Mouse (Mus musculus) embryonic facial prominence, embryonic 10.5 days (tissue): Measurements from ENCODE around the gene 1700013H16Rik. TPM values are rescaled to one million over a fixed set of nuclear protein-coding genes. Genes with fewer than 3 reads are reported as not detected.
"Not testable (repeated sequence)": the region's sequence is repeated elsewhere in the genome, so short reads cannot be mapped to it uniquely, and the experiment has no call there.

Experiments
- DNase-seq: peaks from one replicate; pipeline ENCODE4 v3.0.0-alpha.2; 2017; ENCODE audit warnings: low spot score
- H3K27ac ChIP-seq: fragments of 300-500 bp; sonication (generic); replicated peaks from 2 replicates; pipeline ENCODE4 v1.5.1; 2016; ENCODE audit warnings: mild to moderate bottlenecking
- H3K27me3 ChIP-seq: fragments of 300-500 bp; sonication (generic); replicated peaks from 2 replicates; pipeline ENCODE4 v1.6.1; 2016; ENCODE audit warnings: low read depth, mild to moderate bottlenecking; ENCODE audit not compliant: poor library complexity, severe bottlenecking
- H3K36me3 ChIP-seq: fragments of 300-500 bp; sonication (generic); replicated peaks from 2 replicates; pipeline ENCODE4 v1.6.1; 2016; ENCODE audit warnings: mild to moderate bottlenecking, moderate library complexity
- H3K4me1 ChIP-seq: fragments of 300-500 bp; sonication (generic); 2 replicates; pipeline ENCODE4 v1.6.1; 2016
- H3K4me3 ChIP-seq: fragments of 300-500 bp; sonication (generic); 2 replicates; pipeline ENCODE4 v1.5.1; 2016; ENCODE audit warnings: mild to moderate bottlenecking, moderate library complexity
- H3K9me3 ChIP-seq: fragments of 300-500 bp; sonication (generic); 2 replicates; pipeline ENCODE4 v1.6.1; 2016; ENCODE audit warnings: mild to moderate bottlenecking
- WGBS: fragments of 180-500 bp; shearing (Covaris S2); methylation state at CpG from one replicate; pipeline ENCODE4 v1.1.7; 2016; 5-methylcytosine and 5-hydroxymethylcytosine counted together
- polyA plus RNA-seq: library from polyadenylated mRNA; unstranded; fragments of >200 nt; fragmentation: Nextera tagmentation; extraction: Ambion mirVana; gene quantifications from 2 replicates; pipeline ENCODE4 v1.2.1, GENCODE M21; 2016

1700013H16Rik gene
- polyA plus RNA-seq, result not detected in 2 replicates

GRCm38 (mm10) chrX:53757736-53758135 lies at the start of gene 1700013H16Rik:
Gene 1700013H16Rik (minus strand): TSS chrX:53757831.
- H3K36me3 ChIP-seq, result no peaks in the 10 kb centered on the region
- no peaks in the 10 kb centered on the region for H3K27me3 ChIP-seq
- WGBS, result 94% methylated on average over 16 of the region's 16 CpGs

GRCm38 (mm10) chrX:53799074-53799473 lies 41.4 kb upstream of the 1700013H16Rik start:
- WGBS, result 45% methylated on average over 3 of the region's 3 CpGs
- no peak for DNase-seq
- H3K36me3 ChIP-seq, result no peaks in the 10 kb centered on the region
- no peak overlapping the region for H3K4me3 ChIP-seq
- H3K27ac ChIP-seq, result no peak overlapping the region
- no peaks in the 10 kb centered on the region for H3K27me3 ChIP-seq
- no peaks in the 10 kb centered on the region for H3K4me1 ChIP-seq
- no peaks in the 10 kb centered on the region for H3K9me3 ChIP-seq

More at GRCm38 (mm10) chrX:53757736-53758135, at the start of gene 1700013H16Rik:
- Histone ChIP-seq H3K4me3 (no peak within 1 kb of the TSS), H3K4me1 (no peaks in the 10 kb centered on the region), H3K27ac (no peak within 1 kb of the TSS), H3K9me3 (peaks cover 20% of the 10 kb centered on the region)
- no peak for DNase-seq

- not testable (repeated sequence) for H3K27ac ChIP-seq, DNase-seq, H3K4me3 ChIP-seq, H3K36me3 ChIP-seq, H3K9me3 ChIP-seq, H3K4me1 ChIP-seq, H3K27me3 ChIP-seq
- WGBS, result 85% methylated on average over 11 of the region's 11 CpGs
Measured at GRCm38 (mm10) chrX:53797519-53797918, 39.9 kb upstream of the 1700013H16Rik start, which contains the start of gene Xlr. Gene Xlr (minus strand): TSS chrX:53797706.

- 89% methylated on average over 12 of the region's 12 CpGs for WGBS
- Histone ChIP-seq H3K27ac (no peak within 1 kb of the TSS), H3K36me3 (no peaks in the 10 kb centered on the region), H3K9me3 (peaks cover 14% of the 10 kb centered on the region), H3K4me1 (no peaks in the 10 kb centered on the region), H3K4me3 (no peak within 1 kb of the TSS), H3K27me3 (no peaks in the 10 kb centered on the region)
- DNase-seq, result no peak
Measured at GRCm38 (mm10) chrX:53776276-53776675, 18.6 kb upstream of the 1700013H16Rik start, which contains the start of gene Zfp36l3. Gene Zfp36l3 (minus strand): TSS chrX:53776394.

- Histone ChIP-seq H3K36me3 (no peaks in the 10 kb centered on the region), H3K4me3 (no peak overlapping the region)
- 86% methylated on average over 1 of the region's 1 CpGs for WGBS
Measured at GRCm38 (mm10) chrX:53752851-53753250, 4.8 kb downstream of the 1700013H16Rik start.

GRCm38 (mm10) chrX:53728967-53729366 lies 28.7 kb downstream of the 1700013H16Rik start:
- H3K27me3 ChIP-seq, result no peaks in the 10 kb centered on the region
- no peaks in the 10 kb centered on the region for H3K9me3 ChIP-seq
- no peak for DNase-seq
- H3K4me3 ChIP-seq, result no peak overlapping the region
- 87% methylated on average over 2 of the region's 2 CpGs for WGBS
- H3K4me1 ChIP-seq, result no peaks in the 10 kb centered on the region
- no peaks in the 10 kb centered on the region for H3K36me3 ChIP-seq
- H3K27ac ChIP-seq, result no peak overlapping the region

More at GRCm38 (mm10) chrX:53752851-53753250, 4.8 kb downstream of the 1700013H16Rik start:
- Histone ChIP-seq H3K9me3 (peaks cover 19% of the 10 kb centered on the region), H3K4me1 (no peaks in the 10 kb centered on the region), H3K27me3 (no peaks in the 10 kb centered on the region), H3K27ac (no peak overlapping the region)
- DNase-seq, result no peak

GRCm38 (mm10) chrX:53724596-53724995 lies 33.0 kb downstream of the 1700013H16Rik start, which contains the start of gene 4930502E18Rik:
Gene 4930502E18Rik (plus strand): TSS chrX:53724826.
- DNase-seq, result no peak
- no peak within 1 kb of the TSS for H3K27ac ChIP-seq
- no peaks in the 10 kb centered on the region for H3K4me1 ChIP-seq
- no peaks in the 10 kb centered on the region for H3K36me3 ChIP-seq
- H3K4me3 ChIP-seq, result no peak within 1 kb of the TSS
- H3K27me3 ChIP-seq, result no peaks in the 10 kb centered on the region
- no peaks in the 10 kb centered on the region for H3K9me3 ChIP-seq
- WGBS, result 84% methylated on average over 11 of the region's 11 CpGs

- peak; percentile 77 for DNase-seq
- peaks cover 6% of the 10 kb centered on the region for H3K4me1 ChIP-seq
- H3K27me3 ChIP-seq, result no peaks in the 10 kb centered on the region
- peak overlapping the region; percentile 50 for H3K4me3 ChIP-seq
- no peaks in the 10 kb centered on the region for H3K36me3 ChIP-seq
- H3K9me3 ChIP-seq, result no peaks in the 10 kb centered on the region
- peak overlapping the region; percentile 76 for H3K27ac ChIP-seq
- 18% methylated on average over 49 of the region's 49 CpGs for WGBS
Measured at GRCm38 (mm10) chrX:53716323-53717182, 41.1 kb downstream of the 1700013H16Rik start.

GRCm38 (mm10) chrX:53715942-53716322 lies 41.7 kb downstream of the 1700013H16Rik start:
- Histone ChIP-seq H3K9me3 (no peaks in the 10 kb centered on the region), H3K4me3 (peak overlapping the region; percentile 50), H3K27ac (peak overlapping the region; percentile 76), H3K36me3 (no peaks in the 10 kb centered on the region), H3K4me1 (peaks cover 6% of the 10 kb centered on the region), H3K27me3 (no peaks in the 10 kb centered on the region)
- WGBS, result 57% methylated on average over 2 of the region's 2 CpGs
- DNase-seq, result no peak

GRCm38 (mm10) chrX:53702673-53703072 lies 55.0 kb downstream of the 1700013H16Rik start:
- H3K4me1 ChIP-seq, result no peaks in the 10 kb centered on the region
- H3K27me3 ChIP-seq, result no peaks in the 10 kb centered on the region
- no peaks in the 10 kb centered on the region for H3K36me3 ChIP-seq
- WGBS, result 67% methylated on average over 3 of the region's 3 CpGs
- no peak for DNase-seq
- H3K27ac ChIP-seq, result no peak overlapping the region
- H3K4me3 ChIP-seq, result no peak overlapping the region
- H3K9me3 ChIP-seq, result no peaks in the 10 kb centered on the region

GRCm38 (mm10) chrX:53699225-53699624 lies 58.4 kb downstream of the 1700013H16Rik start:
- H3K27ac ChIP-seq, result no peak overlapping the region
- DNase-seq, result no peak
- H3K36me3 ChIP-seq, result no peaks in the 10 kb centered on the region
- H3K4me1 ChIP-seq, result no peaks in the 10 kb centered on the region
- WGBS, result 92% methylated on average over 2 of the region's 2 CpGs
- no peaks in the 10 kb centered on the region for H3K27me3 ChIP-seq
- no peak overlapping the region for H3K4me3 ChIP-seq
- no peaks in the 10 kb centered on the region for H3K9me3 ChIP-seq

GRCm38 (mm10) chrX:53694008-53694777 lies 63.4 kb downstream of the 1700013H16Rik start:
- Histone ChIP-seq H3K4me3 (no peak overlapping the region), H3K36me3 (no peaks in the 10 kb centered on the region), H3K9me3 (peaks cover 4% of the 10 kb centered on the region; the same call in 1 of the 2 replicates), H3K27me3 (no peaks in the 10 kb centered on the region), H3K4me1 (no peaks in the 10 kb centered on the region), H3K27ac (no peak overlapping the region)
- no peak for DNase-seq
- WGBS, result 87% methylated on average over 9 of the region's 9 CpGs
